Mouse (Mus musculus): ENCODE measurements around the gene Acer1.

Gene Acer1

GRCm38 (mm10) chr17:56934545-56935330, 47.2 kb downstream of the Acer1 start:
- no peak for TF ChIP-seq GATA4 (IDR thresholded peaks at IDR 0.05; ENCODE audit: insufficient replicate concordance, low read length)

- TF ChIP-seq GATA4 (IDR thresholded peaks at IDR 0.05; ENCODE audit: insufficient replicate concordance, low read length): no peak
These were observed 48.5 kb downstream of the Acer1 start for GRCm38 (mm10) chr17:56933395-56933794.

GRCm38 (mm10) chr17:56930026-56930425, 51.9 kb downstream of the Acer1 start:
- no peak for TF ChIP-seq GATA4 (IDR thresholded peaks at IDR 0.05; ENCODE audit: insufficient replicate concordance, low read length)

GRCm38 (mm10) chr17:56929530-56929929, 52.4 kb downstream of the Acer1 start:
- TF ChIP-seq GATA4 (IDR thresholded peaks at IDR 0.05; ENCODE audit: insufficient replicate concordance, low read length): no peak

GRCm38 (mm10) chr17:56929101-56929500, 52.8 kb downstream of the Acer1 start:
- no peak for TF ChIP-seq GATA4 (IDR thresholded peaks at IDR 0.05; ENCODE audit: insufficient replicate concordance, low read length)

GRCm38 (mm10) chr17:56925998-56926397, 55.9 kb downstream of the Acer1 start:
- no peak for TF ChIP-seq GATA4 (IDR thresholded peaks at IDR 0.05; ENCODE audit: insufficient replicate concordance, low read length)

GRCm38 (mm10) chr17:56919725-56920124, 62.2 kb downstream of the Acer1 start:
- TF ChIP-seq GATA4 (IDR thresholded peaks at IDR 0.05; ENCODE audit: insufficient replicate concordance, low read length): no peak

GRCm38 (mm10) chr17:56917166-56917565, 64.8 kb downstream of the Acer1 start:
- TF ChIP-seq GATA4 (IDR thresholded peaks at IDR 0.05; ENCODE audit: insufficient replicate concordance, low read length): no peak

GRCm38 (mm10) chr17:56913444-56913843, 68.5 kb downstream of the Acer1 start:
- TF ChIP-seq GATA4 (IDR thresholded peaks at IDR 0.05; ENCODE audit: insufficient replicate concordance, low read length): no peak

- no peak for TF ChIP-seq GATA4 (IDR thresholded peaks at IDR 0.05; ENCODE audit: insufficient replicate concordance, low read length)
These were observed 68.9 kb downstream of the Acer1 start for GRCm38 (mm10) chr17:56913023-56913422.

GRCm38 (mm10) chr17:56907887-56908286, 74.0 kb downstream of the Acer1 start:
- no peak for TF ChIP-seq GATA4 (IDR thresholded peaks at IDR 0.05; ENCODE audit: insufficient replicate concordance, low read length)

- no peak for TF ChIP-seq GATA4 (IDR thresholded peaks at IDR 0.05; ENCODE audit: insufficient replicate concordance, low read length)
These were observed 74.8 kb downstream of the Acer1 start for GRCm38 (mm10) chr17:56907096-56907495.

- no peak for TF ChIP-seq GATA4 (IDR thresholded peaks at IDR 0.05; ENCODE audit: insufficient replicate concordance, low read length)
These were observed 75.8 kb downstream of the Acer1 start for GRCm38 (mm10) chr17:56906166-56906565.
